Mouse (Mus musculus): ENCODE results near the gene Nrxn2. TPM values are rescaled to one million over a fixed set of nuclear protein-coding genes. Genes with fewer than 3 reads are reported as not detected.

Nrxn2 gene
- polyA plus RNA-seq, 1 experiment from 2014 or later = 16.0 TPM

DNA sequence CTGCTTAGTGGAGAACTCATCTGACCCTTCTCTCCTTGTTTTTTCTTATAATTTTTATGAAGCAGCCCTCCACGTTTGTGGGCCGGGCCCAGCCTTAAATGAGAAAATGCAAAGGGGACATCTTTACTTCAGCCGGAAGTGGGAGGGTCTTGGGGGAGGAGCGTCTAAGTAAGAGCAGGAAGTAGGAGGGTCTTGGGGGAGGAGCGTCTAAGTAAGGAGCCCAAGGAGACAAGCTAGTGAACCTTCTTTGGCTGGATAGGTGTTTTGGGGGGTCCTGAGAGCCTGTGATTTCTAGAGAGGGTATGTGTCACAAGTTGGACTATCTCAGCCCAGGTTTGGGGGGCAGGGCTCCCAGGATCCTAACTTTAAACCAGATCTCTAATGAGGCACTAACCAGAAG lies 96.9 kb downstream of the Nrxn2 start:
- no peak for ATAC-seq (ENCODE audit: low FRiP score, low read depth)
- Histone ChIP-seq H3K27me3 (no peaks in the 10 kb centered on the region), H3K9me3 (no peaks in the 10 kb centered on the region), H3K9ac (replicated peaks) (no peak overlapping the region), H3K4me3 (no peak overlapping the region), H3K4me2 (replicated peaks) (no peak overlapping the region), H3K4me1 (peaks cover 61% of the 10 kb centered on the region), H3K36me3 (peaks cover 52% of the 10 kb centered on the region), H3K27ac (replicated peaks) (no peak overlapping the region)
- 74% methylated on average over 5 of the region's 5 CpGs for WGBS

GRCm38 (mm10) chr19:6516153-6516552 lies 97.6 kb downstream of the Nrxn2 start:
- Histone ChIP-seq H3K27me3 (no peaks in the 10 kb centered on the region), H3K4me3 (no peak overlapping the region), H3K27ac (replicated peaks) (no peak overlapping the region; the same call in 1 of the 2 replicates), H3K9me3 (no peaks in the 10 kb centered on the region), H3K4me2 (replicated peaks) (no peak overlapping the region), H3K9ac (replicated peaks) (no peak overlapping the region), H3K36me3 (peaks cover 52% of the 10 kb centered on the region), H3K4me1 (peaks cover 61% of the 10 kb centered on the region)
- no peak for ATAC-seq (ENCODE audit: low FRiP score, low read depth)
- 52% methylated on average over 8 of the region's 8 CpGs for WGBS

DNA sequence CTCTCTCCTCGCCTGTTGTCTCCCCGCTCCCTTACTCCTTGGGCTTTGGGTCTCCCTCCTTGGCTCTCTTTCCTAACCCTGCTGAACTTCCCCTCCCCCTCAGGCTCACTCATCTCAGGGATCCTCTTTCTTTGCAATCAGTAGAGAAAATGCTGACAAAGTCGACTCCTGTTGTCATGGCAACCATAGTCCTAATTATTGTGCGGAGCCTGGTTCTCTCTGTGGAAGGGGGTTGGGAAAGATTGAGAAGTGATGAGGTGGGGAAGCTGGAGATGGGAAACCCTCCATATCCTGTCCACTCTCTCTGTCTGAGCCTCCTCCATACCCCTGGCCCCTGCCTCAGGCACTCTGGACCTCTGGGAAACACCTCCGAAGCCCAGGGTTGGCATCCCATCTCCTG lies 100.1 kb downstream of the Nrxn2 start:
- Histone ChIP-seq H3K36me3 (peaks cover 75% of the 10 kb centered on the region), H3K4me1 (peaks cover 46% of the 10 kb centered on the region)

DNA sequence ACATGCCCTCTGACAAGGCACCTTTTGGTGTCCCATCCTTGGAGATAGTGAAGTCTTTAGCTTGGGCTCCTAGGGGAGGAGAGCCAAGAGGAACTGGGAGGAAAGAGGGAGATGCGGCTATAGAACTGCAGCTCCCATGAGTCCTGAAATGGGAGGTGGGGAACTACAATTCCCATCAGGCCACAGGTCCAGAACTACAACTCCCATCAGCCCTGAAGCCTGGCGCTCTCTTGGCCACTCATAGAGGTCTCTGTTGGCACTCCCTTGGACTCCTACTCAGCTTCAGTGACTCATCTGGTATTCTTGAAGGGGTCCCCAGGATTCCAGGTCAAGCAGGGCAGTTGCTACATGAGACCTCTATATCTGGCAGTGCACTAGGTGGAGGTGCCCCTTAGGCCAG lies 101.0 kb downstream of the Nrxn2 start:
- peak overlapping the region; percentile 75 for H3K27ac ChIP-seq (replicated peaks)
- H3K9ac ChIP-seq (replicated peaks) = no peak overlapping the region
- H3K36me3 ChIP-seq = peaks cover 75% of the 10 kb centered on the region
- H3K27me3 ChIP-seq = no peaks in the 10 kb centered on the region
- no peak overlapping the region for H3K4me2 ChIP-seq (replicated peaks)
- WGBS = 44% methylated on average over 2 of the region's 2 CpGs
- H3K9me3 ChIP-seq = no peaks in the 10 kb centered on the region
- no peak overlapping the region for H3K4me3 ChIP-seq
- peaks cover 37% of the 10 kb centered on the region for H3K4me1 ChIP-seq
- ATAC-seq (ENCODE audit: low FRiP score, low read depth) = peak; percentile 21

More for the DNA sequence above, 100.1 kb downstream of the Nrxn2 start:
- peak overlapping the region; percentile 27 for H3K4me2 ChIP-seq (replicated peaks)
- ATAC-seq (ENCODE audit: low FRiP score, low read depth) = peak; percentile 53
- WGBS = 17% methylated on average over 5 of the region's 5 CpGs
- H3K9ac ChIP-seq (replicated peaks) = no peak overlapping the region
- peak overlapping the region; percentile 75 for H3K27ac ChIP-seq (replicated peaks)
- H3K9me3 ChIP-seq = no peaks in the 10 kb centered on the region
- no peaks in the 10 kb centered on the region for H3K27me3 ChIP-seq
- no peak overlapping the region for H3K4me3 ChIP-seq

GRCm38 (mm10) chr19:6521630-6522029 lies 103.1 kb downstream of the Nrxn2 start:
- peaks cover 28% of the 10 kb centered on the region for H3K4me1 ChIP-seq
- H3K27ac ChIP-seq (replicated peaks) = no peak overlapping the region
- 85% methylated on average over 3 of the region's 3 CpGs for WGBS
- no peaks in the 10 kb centered on the region for H3K27me3 ChIP-seq
- no peak for ATAC-seq (ENCODE audit: low FRiP score, low read depth)
- H3K9me3 ChIP-seq = no peaks in the 10 kb centered on the region
- H3K9ac ChIP-seq (replicated peaks) = no peak overlapping the region
- no peak overlapping the region for H3K4me2 ChIP-seq (replicated peaks)
- peaks cover 74% of the 10 kb centered on the region for H3K36me3 ChIP-seq
- no peak overlapping the region for H3K4me3 ChIP-seq

- no peak overlapping the region for H3K27ac ChIP-seq (replicated peaks)
- H3K4me2 ChIP-seq (replicated peaks) = no peak overlapping the region
- no peaks in the 10 kb centered on the region for H3K9me3 ChIP-seq
- H3K9ac ChIP-seq (replicated peaks) = no peak overlapping the region
- no peaks in the 10 kb centered on the region for H3K27me3 ChIP-seq
- ATAC-seq (ENCODE audit: low FRiP score, low read depth) = no peak
- no peak overlapping the region for H3K4me3 ChIP-seq
- peaks cover 27% of the 10 kb centered on the region for H3K4me1 ChIP-seq
- H3K36me3 ChIP-seq = peaks cover 72% of the 10 kb centered on the region
- 95% methylated on average over 14 of the region's 14 CpGs for WGBS
Observed at GRCm38 (mm10) chr19:6522289-6522688, 103.8 kb downstream of the Nrxn2 start.

DNA sequence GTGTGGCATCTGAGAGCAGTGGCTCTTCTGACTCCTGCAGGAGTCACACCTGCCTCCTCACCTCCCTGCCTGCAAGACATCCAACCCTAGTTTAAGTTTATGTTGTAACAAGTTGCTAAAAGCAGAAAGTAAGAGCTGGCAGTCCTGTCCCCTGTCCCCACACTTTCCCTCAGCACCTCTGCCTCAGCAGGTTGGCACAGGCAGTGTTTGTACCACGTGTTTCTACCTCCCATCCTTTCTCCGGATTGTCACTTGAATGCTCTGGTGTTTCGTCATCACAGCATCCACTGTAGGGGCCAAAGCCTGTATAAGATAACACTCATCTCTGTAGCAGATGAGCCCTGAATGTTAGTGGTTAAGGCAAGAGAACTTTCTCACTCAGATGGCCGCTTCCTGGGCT lies 106.5 kb downstream of the Nrxn2 start:
- 88% methylated on average over 4 of the region's 4 CpGs for WGBS

GRCm38 (mm10) chr19:6526010-6526409 lies 107.5 kb downstream of the Nrxn2 start:
- Histone ChIP-seq H3K4me3 (no peak overlapping the region), H3K9me3 (no peaks in the 10 kb centered on the region), H3K36me3 (peaks cover 47% of the 10 kb centered on the region), H3K27me3 (no peaks in the 10 kb centered on the region), H3K9ac (replicated peaks) (no peak overlapping the region), H3K4me2 (replicated peaks) (no peak overlapping the region), H3K4me1 (peaks cover 18% of the 10 kb centered on the region), H3K27ac (replicated peaks) (no peak overlapping the region)
- 94% methylated on average over 9 of the region's 9 CpGs for WGBS
- ATAC-seq (ENCODE audit: low FRiP score, low read depth) = no peak

More for the DNA sequence above, 106.5 kb downstream of the Nrxn2 start:
- no peaks in the 10 kb centered on the region for H3K9me3 ChIP-seq
- H3K9ac ChIP-seq (replicated peaks) = no peak overlapping the region
- no peaks in the 10 kb centered on the region for H3K27me3 ChIP-seq
- peaks cover 56% of the 10 kb centered on the region for H3K36me3 ChIP-seq
- no peak overlapping the region for H3K4me2 ChIP-seq (replicated peaks)
- H3K4me1 ChIP-seq = peaks cover 11% of the 10 kb centered on the region
- no peak for ATAC-seq (ENCODE audit: low FRiP score, low read depth)
- no peak overlapping the region for H3K4me3 ChIP-seq
- no peak overlapping the region for H3K27ac ChIP-seq (replicated peaks)

DNA sequence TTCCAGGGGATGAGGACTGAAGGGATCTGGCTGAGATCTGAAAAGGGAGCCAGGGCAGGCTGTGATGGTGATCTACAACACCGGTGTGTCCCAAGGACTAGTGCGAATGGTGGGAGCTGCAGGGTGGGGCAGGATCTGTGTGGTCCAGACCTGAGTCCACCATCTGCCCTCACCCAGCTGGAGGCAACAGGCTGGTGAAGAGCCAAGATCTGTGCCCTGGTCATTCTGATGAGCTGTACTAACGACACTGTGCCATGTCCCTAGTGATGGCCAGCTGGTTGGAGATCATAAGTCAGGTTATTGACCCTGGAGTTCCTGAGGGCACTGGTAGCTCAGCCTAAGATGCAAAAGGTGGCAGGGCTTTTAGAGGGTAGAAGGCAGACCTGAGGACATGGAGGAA lies 108.9 kb downstream of the Nrxn2 start:
- no peak overlapping the region for H3K27ac ChIP-seq (replicated peaks)
- no peaks in the 10 kb centered on the region for H3K9me3 ChIP-seq
- no peak overlapping the region for H3K4me3 ChIP-seq
- H3K4me2 ChIP-seq (replicated peaks) = no peak overlapping the region
- H3K36me3 ChIP-seq = peaks cover 33% of the 10 kb centered on the region
- ATAC-seq (ENCODE audit: low FRiP score, low read depth) = no peak
- no peak overlapping the region for H3K9ac ChIP-seq (replicated peaks)
- no peaks in the 10 kb centered on the region for H3K27me3 ChIP-seq
- WGBS = 95% methylated on average over 3 of the region's 3 CpGs
- H3K4me1 ChIP-seq = peaks cover 33% of the 10 kb centered on the region

- no peaks in the 10 kb centered on the region for H3K27me3 ChIP-seq
- no peak for ATAC-seq (ENCODE audit: low FRiP score, low read depth)
Observed at GRCm38 (mm10) chr19:6527839-6528531, 109.5 kb downstream of the Nrxn2 start.

DNA sequence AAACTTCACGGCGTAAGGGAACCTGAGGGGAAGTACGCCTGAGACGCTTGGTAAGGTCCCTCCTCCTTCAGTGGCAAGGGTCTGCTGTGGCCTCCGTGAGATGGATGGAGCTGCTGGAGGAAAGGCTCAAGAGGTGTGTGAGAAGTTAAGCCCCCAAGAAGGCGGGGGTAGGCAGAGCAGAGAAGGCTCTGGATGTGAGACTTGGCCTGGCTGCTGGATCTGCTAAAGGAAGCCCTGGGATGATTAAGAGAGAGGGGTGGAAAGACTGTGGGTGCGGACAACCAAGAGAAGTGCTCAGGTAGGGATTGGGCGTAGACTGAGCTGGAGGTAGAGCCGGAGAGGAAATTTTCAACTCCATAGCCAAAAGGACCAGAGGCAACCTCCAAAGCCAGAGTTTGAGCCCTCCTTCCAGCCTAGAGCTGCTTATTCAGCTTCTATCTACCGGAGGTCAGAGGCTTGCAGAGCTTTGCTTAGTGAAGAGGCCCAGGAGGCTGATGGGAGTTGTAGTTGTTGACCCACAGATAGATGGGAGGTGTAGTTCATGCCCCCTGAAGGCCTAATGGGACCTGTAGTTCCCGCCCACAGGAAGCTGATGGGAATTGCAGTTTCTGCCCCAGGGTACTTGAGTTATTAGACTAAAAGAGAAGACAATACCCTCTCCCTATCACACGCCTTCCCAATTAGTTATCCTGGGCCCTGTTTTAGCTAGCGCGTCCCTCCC lies 110.9 kb downstream of the Nrxn2 start:
- 61% methylated on average over 14 of the region's 14 CpGs for WGBS
- peak overlapping the region; percentile 29 for H3K4me2 ChIP-seq (replicated peaks)
- H3K9ac ChIP-seq (replicated peaks) = 0 out of 2 replicates have a peak overlapping the region, but pooled peaks have one; percentile 20
- H3K9me3 ChIP-seq = no peaks in the 10 kb centered on the region
- H3K27me3 ChIP-seq = no peaks in the 10 kb centered on the region
- ATAC-seq (ENCODE audit: low FRiP score, low read depth) = 0 out of 2 replicates have a peak, but pooled peaks have one; percentile 35
- no peak overlapping the region for H3K4me3 ChIP-seq
- peaks cover 48% of the 10 kb centered on the region for H3K4me1 ChIP-seq
- peaks cover 19% of the 10 kb centered on the region for H3K36me3 ChIP-seq
- peak overlapping the region; percentile 36 for H3K27ac ChIP-seq (replicated peaks)

More at GRCm38 (mm10) chr19:6527839-6528531, 109.5 kb downstream of the Nrxn2 start:
- 0 out of 2 replicates have a peak overlapping the region, but pooled peaks have one; percentile 36 for H3K27ac ChIP-seq (replicated peaks)
- 82% methylated on average over 17 of the region's 17 CpGs for WGBS
- peaks cover 38% of the 10 kb centered on the region for H3K4me1 ChIP-seq
- no peaks in the 10 kb centered on the region for H3K9me3 ChIP-seq
- H3K9ac ChIP-seq (replicated peaks) = no peak overlapping the region
- H3K4me3 ChIP-seq = no peak overlapping the region
- no peak overlapping the region for H3K4me2 ChIP-seq (replicated peaks)
- peaks cover 28% of the 10 kb centered on the region for H3K36me3 ChIP-seq

- Histone ChIP-seq H3K4me1 (peaks cover 48% of the 10 kb centered on the region), H3K4me3 (no peak overlapping the region)
Observed at GRCm38 (mm10) chr19:6530359-6530758, 111.8 kb downstream of the Nrxn2 start.

More at GRCm38 (mm10) chr19:6530359-6530758, 111.8 kb downstream of the Nrxn2 start:
- no peaks in the 10 kb centered on the region for H3K27me3 ChIP-seq
- WGBS = 23% methylated on average over 13 of the region's 13 CpGs
- peak overlapping the region; percentile 29 for H3K4me2 ChIP-seq (replicated peaks)
- no peaks in the 10 kb centered on the region for H3K9me3 ChIP-seq
- no peak overlapping the region for H3K9ac ChIP-seq (replicated peaks)
- peaks cover 14% of the 10 kb centered on the region for H3K36me3 ChIP-seq
- H3K27ac ChIP-seq (replicated peaks) = 0 out of 2 replicates have a peak overlapping the region, but pooled peaks have one; percentile 36
- no peak for ATAC-seq (ENCODE audit: low FRiP score, low read depth)

Measured in midbrain, embryonic 12.5 days (tissue).